In the genomic region with DNA sequence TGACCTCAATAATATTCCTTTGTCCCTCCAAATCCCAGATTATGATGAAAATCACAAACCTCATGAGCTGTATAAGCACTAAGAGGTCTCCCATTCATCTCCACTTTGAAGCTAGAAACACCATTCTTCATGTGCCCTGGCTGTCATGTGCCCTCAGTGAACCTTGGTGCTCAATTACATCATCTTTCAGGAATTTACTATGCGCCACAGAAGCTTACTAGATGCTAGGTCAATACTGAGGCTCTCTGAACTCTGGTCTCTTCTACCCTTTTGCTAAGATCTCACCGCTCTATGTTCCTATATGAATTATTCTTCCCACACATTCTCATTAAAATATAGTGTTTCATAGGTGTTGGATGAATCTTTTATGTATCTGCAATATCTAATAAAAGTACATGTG, we compare ENCODE assay signal across 12 mouse cellular contexts.
"Had no signal": no experiment of that assay in that cellular context is flagged by ENCODE, and none has a peak within 500 bp of the region (broad histone marks: within the 10 kb centered on the region; RNA-seq: fewer than 3 reads in every experiment).

No protein-coding gene starts in this region.

- H3K4me1 ChIP-seq: limb, embryonic 13.5 days; liver, embryonic 15.5 days; lung, embryonic 15.5 days; megakaryocyte, embryonic 14.5 days; midbrain, embryonic 12.5 days had no signal

- H3K9me3 ChIP-seq: limb, embryonic 13.5 days; liver, embryonic 15.5 days; lung, embryonic 15.5 days; midbrain, embryonic 12.5 days had no signal

- H3K27me3 ChIP-seq: limb, embryonic 13.5 days; liver, embryonic 15.5 days; lung, embryonic 15.5 days; megakaryocyte, embryonic 14.5 days; midbrain, embryonic 12.5 days had no signal

- H3K4me3 ChIP-seq: limb, embryonic 13.5 days; liver, embryonic 15.5 days; lung, embryonic 15.5 days; megakaryocyte, embryonic 14.5 days; midbrain, embryonic 12.5 days had no signal

- DNase-seq: kidney, adult 11 months; kidney, postnatal 14 days; left cerebral cortex, postnatal 4 days; lung, postnatal 14 days; right cerebral cortex, postnatal 14 days; thymus, postnatal 4 days had no signal

- H3K4me2 ChIP-seq: limb, embryonic 13.5 days; liver, embryonic 15.5 days; lung, embryonic 15.5 days; midbrain, embryonic 12.5 days had no signal

- H3K9ac ChIP-seq: limb, embryonic 13.5 days; liver, embryonic 15.5 days; lung, embryonic 15.5 days; midbrain, embryonic 12.5 days had no signal

- H3K36me3 ChIP-seq: limb, embryonic 13.5 days; liver, embryonic 15.5 days; lung, embryonic 15.5 days; midbrain, embryonic 12.5 days had no signal

- H3K27ac ChIP-seq: limb, embryonic 13.5 days; liver, embryonic 15.5 days; lung, embryonic 15.5 days; macrophage; midbrain, embryonic 12.5 days had no signal
